Mouse (Mus musculus) embryonic facial prominence, embryonic 13.5 days (tissue): Measurements from ENCODE around the gene Mroh8. TPM values are rescaled to one million over a fixed set of nuclear protein-coding genes. Genes with fewer than 3 reads are reported as not detected.
A peak's percentile ranks its signal among the peaks of the same experiment; 100 is the strongest.

Experiments
- ATAC-seq: fragments of 200-750 bp; cut with Nextera tagmentation; 2 replicates; pipeline ENCODE4 v1.8.0; 2017; ENCODE audit warnings: low read depth; ENCODE audit not compliant: insufficient number of reproducible peaks, insufficient read depth, low FRiP score, low TSS enrichment
- H3K27ac ChIP-seq: fragments of 300-500 bp; sonication (generic); 2 replicates; pipeline ENCODE4 v1.5.1; 2015; ENCODE audit warnings: moderate library complexity, mild to moderate bottlenecking, inconsistent platforms
- H3K27me3 ChIP-seq: fragments of 300-500 bp; sonication (generic); 2 replicates; pipeline ENCODE4 v1.6.1; 2015; ENCODE audit warnings: mild to moderate bottlenecking, inconsistent platforms
- H3K36me3 ChIP-seq: fragments of 300-500 bp; sonication (generic); 2 replicates; pipeline ENCODE4 v1.6.1; 2015; ENCODE audit warnings: mild to moderate bottlenecking, inconsistent platforms
- H3K4me1 ChIP-seq: fragments of 300-500 bp; sonication (generic); 2 replicates; pipeline ENCODE4 v1.6.1; 2015; ENCODE audit warnings: inconsistent platforms
- H3K4me2 ChIP-seq: fragments of 300-500 bp; sonication (generic); 2 replicates; pipeline ENCODE4 v1.6.1; 2015; ENCODE audit warnings: moderate library complexity, mild to moderate bottlenecking, inconsistent platforms
- H3K4me3 ChIP-seq: fragments of 300-500 bp; sonication (generic); 2 replicates; pipeline ENCODE4 v1.5.1; 2015; ENCODE audit warnings: mild to moderate bottlenecking, inconsistent platforms
- H3K9ac ChIP-seq: fragments of 300-500 bp; sonication (generic); 2 replicates; pipeline ENCODE4 v1.6.1; 2015; ENCODE audit warnings: mild to moderate bottlenecking, inconsistent platforms
- H3K9me3 ChIP-seq: fragments of 300-500 bp; sonication (generic); 2 replicates; pipeline ENCODE4 v1.6.1; 2016; ENCODE audit warnings: inconsistent platforms
- WGBS: fragments of 180-500 bp; shearing (Covaris S2); methylation state at CpG from one replicate; pipeline ENCODE4 v1.1.7; 2015; ENCODE audit warnings: mixed read lengths; 5-methylcytosine and 5-hydroxymethylcytosine counted together
- polyA plus RNA-seq: library from polyadenylated mRNA; unstranded; fragments of >200 nt; fragmentation: Nextera tagmentation; extraction: Ambion mirVana; gene quantifications from 2 replicates; pipeline ENCODE4 v1.2.1, GENCODE M21; 2015

Gene Mroh8
- polyA plus RNA-seq, 1 experiment from 2014 or later, result 0.69 TPM

DNA sequence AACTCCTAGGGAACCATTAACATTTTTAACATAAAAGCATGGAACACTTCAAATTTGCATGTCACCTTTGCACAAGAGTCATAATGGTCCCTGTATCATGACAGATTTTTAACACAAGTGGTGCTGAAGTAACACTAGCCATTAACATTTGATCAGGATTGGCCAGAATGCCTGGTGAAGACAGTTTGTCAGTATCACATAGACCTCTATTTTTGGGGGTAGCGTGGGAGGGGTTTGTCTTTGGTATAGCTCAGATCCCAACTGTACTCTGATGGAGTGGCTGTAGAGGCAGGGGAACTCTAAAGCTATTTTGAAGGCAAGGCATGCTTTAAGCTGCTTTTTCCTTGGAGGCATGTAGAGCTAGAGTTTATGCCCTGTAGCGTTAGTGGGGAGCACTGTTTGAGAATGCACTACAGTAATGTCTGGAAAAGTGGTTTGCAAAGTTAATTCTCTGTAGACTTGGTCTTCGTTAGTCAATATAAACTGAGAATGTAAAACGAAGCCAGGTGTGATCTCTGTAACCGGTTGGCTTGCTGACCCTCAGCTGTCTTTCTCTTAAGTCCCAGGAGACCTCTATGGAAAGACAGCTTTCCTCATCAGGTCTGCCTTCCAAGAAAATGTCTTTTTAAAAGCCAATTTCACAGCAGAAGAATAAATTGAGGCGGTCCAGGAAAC lies 31.8 kb upstream of the Mroh8 start:
- Histone ChIP-seq H3K36me3 (peaks cover 91% of the 10 kb centered on the region), H3K4me2 (no peak overlapping the region), H3K27me3 (no peaks in the 10 kb centered on the region), H3K4me3 (no peak overlapping the region), H3K9me3 (no peaks in the 10 kb centered on the region), H3K27ac (no peak overlapping the region), H3K9ac (no peak overlapping the region), H3K4me1 (no peaks in the 10 kb centered on the region)
- ATAC-seq, result no peak
- 80% methylated on average over 6 of the region's 6 CpGs for WGBS

DNA sequence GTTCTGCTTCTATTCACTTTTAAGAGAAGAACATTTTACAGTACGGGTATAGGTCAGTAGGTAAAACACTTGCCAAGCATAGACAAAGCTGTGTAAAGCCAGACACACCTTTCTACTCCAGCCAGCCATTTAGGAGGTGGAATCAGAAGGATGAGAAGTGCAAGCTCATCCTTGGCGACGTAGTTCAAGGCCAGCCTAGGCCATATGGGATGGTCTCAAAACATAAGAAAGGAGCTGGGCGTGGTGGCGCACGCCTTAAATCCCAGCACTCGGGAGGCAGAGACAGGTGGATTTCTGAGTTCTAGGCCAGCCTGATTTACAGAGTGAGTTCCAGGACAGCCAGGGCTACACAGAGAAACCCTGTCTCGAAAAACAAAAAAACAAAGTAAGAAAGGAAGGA lies 30.3 kb upstream of the Mroh8 start:
- H3K4me1 ChIP-seq, result no peaks in the 10 kb centered on the region
- H3K4me2 ChIP-seq, result no peak overlapping the region
- H3K36me3 ChIP-seq, result peaks cover 83% of the 10 kb centered on the region
- H3K27me3 ChIP-seq, result no peaks in the 10 kb centered on the region
- no peak overlapping the region for H3K4me3 ChIP-seq
- H3K27ac ChIP-seq, result no peak overlapping the region
- WGBS, result 94% methylated on average over 8 of the region's 8 CpGs
- ATAC-seq, result no peak
- H3K9me3 ChIP-seq, result no peaks in the 10 kb centered on the region
- no peak overlapping the region for H3K9ac ChIP-seq

DNA sequence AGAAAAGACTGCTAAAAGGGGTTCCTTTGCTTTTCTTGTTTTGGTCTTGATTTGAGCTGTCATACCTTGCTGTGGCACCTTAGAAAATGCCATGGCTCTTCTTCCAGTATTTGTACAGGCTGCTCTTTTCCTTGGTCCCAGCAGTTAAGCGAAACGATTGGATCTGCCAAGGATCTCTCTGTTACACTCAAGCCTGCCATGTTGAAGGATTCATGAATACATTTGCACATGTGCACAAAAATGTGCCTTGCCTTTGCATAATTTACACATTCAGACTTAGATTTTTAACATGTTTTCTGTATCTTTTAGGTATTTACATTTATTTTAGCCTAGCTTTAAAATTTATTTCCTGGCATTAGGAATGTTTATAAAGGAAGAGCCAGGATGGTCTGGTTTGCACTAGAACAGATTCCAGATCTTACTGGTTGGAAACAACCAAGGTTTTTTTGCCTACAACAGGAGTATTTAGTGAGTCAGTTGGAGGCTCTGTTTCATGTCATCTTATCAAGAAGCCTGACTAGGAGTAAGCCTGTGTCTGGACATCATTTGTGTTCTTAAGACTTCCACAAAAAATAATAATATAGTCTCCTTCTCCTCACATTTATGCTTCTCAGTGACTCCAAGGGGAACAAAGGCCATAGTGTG lies 29.0 kb upstream of the Mroh8 start:
- WGBS, result 94% methylated on average over 2 of the region's 2 CpGs
- Histone ChIP-seq H3K27ac (no peak overlapping the region), H3K4me3 (no peak overlapping the region), H3K9ac (no peak overlapping the region), H3K4me1 (no peaks in the 10 kb centered on the region), H3K4me2 (no peak overlapping the region), H3K36me3 (peaks cover 83% of the 10 kb centered on the region), H3K9me3 (no peaks in the 10 kb centered on the region), H3K27me3 (no peaks in the 10 kb centered on the region)
- ATAC-seq, result no peak

DNA sequence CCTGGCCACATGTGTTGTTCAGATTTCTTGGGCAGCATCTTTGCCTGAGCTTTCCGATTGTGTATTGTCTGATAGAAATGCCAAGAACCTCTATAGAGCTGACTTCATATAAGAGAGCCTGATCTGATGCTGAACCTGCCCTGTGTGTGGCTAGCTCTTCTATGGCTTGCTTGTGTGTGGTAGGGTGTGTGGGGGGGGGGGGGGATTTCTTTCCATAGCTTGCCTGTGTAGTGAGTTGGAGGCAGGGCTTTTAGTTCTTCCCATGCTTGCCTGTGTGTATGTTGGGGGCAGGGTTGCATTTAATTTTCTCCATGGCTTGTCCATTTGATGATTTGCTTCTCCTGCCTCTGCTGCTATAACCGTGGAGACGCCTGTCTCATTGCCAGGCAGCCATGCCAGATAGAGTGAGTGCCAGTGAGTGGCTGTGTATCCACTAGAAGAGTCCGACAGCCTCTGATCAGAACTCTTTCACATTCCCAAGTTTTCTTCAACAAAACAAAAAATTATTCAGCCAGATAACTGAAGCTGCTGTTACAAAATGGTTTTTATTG lies 28.4 kb upstream of the Mroh8 start:
- ATAC-seq, result no peak
- H3K4me1 ChIP-seq, result no peaks in the 10 kb centered on the region
- WGBS, result 85% methylated on average over 4 of the region's 4 CpGs
- H3K4me2 ChIP-seq, result no peak overlapping the region
- H3K27me3 ChIP-seq, result no peaks in the 10 kb centered on the region
- H3K36me3 ChIP-seq, result peaks cover 83% of the 10 kb centered on the region
- no peaks in the 10 kb centered on the region for H3K9me3 ChIP-seq
- H3K27ac ChIP-seq, result no peak overlapping the region
- no peak overlapping the region for H3K9ac ChIP-seq
- no peak overlapping the region for H3K4me3 ChIP-seq

DNA sequence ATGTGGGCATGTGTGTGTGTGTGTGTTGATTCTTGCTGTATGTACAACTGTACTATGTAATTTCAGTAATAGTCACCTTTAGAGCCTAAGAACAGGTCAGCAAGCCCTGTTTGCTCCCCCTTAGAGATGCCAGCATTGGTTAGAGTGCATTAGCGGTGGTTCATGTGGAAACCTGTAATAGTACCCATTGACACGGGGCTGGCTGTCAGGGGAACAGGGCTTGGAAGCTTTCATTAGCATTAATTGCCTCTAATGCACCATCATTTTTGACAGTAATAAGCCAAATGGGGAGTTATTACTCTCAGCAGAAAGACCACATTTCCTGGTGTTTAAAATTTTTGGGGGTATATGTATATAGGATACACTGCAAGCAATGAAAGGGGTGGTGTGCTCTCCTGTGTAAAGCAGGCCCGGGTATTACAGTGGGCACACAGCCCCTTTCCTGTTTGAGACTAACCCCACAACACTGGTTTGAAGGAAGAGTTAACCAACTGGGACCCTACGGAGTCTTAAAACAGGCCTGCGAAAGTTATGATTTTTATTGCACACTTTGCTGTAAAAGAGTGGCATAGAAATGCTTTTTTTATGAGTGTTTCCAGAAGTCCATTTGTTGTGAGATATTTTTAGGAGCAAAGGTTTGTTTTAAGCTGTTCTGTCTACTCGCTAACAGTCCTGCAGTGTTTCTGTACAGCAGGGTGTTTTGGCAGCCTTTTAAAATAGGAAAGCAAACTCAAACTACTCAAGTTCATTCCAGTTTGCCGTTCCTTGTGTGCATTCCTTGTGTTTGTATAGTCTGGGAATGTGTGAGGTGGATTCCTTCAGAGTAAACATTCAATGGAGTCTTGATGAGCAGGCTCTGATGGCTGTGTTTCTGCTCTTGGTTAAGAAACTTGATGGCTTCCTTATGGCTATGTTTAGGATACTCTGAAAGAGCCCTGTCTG lies 27.0 kb upstream of the Mroh8 start:
- ATAC-seq, result no peak
- peaks cover 79% of the 10 kb centered on the region for H3K36me3 ChIP-seq
- WGBS, result 71% methylated on average over 7 of the region's 7 CpGs

DNA sequence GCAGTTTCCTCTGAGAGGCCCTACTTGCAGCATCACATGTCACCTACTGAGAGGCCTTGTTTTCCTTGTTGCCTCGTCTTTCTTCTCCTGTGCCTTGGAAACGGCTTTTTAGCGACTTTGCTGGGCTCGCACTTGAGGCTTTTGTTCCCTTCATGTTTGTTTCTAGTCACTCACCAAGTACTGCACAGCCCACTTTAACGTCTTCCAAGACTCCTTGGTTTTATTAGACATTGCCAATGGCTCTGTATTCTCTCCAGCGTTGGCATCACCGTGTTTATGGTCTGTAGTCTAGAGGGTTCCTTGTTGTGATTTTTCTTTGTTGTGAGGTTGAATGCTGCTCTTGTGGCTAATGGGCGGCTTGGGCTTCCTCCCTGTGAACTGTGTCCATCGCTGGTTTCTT lies 23.7 kb upstream of the Mroh8 start:
- 88% methylated on average over 9 of the region's 9 CpGs for WGBS
- no peak overlapping the region for H3K9ac ChIP-seq
- no peaks in the 10 kb centered on the region for H3K4me1 ChIP-seq
- no peak overlapping the region for H3K4me2 ChIP-seq
- no peaks in the 10 kb centered on the region for H3K9me3 ChIP-seq
- ATAC-seq, result no peak
- no peak overlapping the region for H3K27ac ChIP-seq
- H3K36me3 ChIP-seq, result peaks cover 78% of the 10 kb centered on the region
- no peak overlapping the region for H3K4me3 ChIP-seq
- H3K27me3 ChIP-seq, result no peaks in the 10 kb centered on the region

More for the DNA sequence above, 27.0 kb upstream of the Mroh8 start:
- Histone ChIP-seq H3K27ac (peak overlapping the region; percentile 57), H3K9me3 (no peaks in the 10 kb centered on the region), H3K4me3 (no peak overlapping the region), H3K9ac (no peak overlapping the region), H3K27me3 (no peaks in the 10 kb centered on the region), H3K4me2 (no peak overlapping the region), H3K4me1 (no peaks in the 10 kb centered on the region)

DNA sequence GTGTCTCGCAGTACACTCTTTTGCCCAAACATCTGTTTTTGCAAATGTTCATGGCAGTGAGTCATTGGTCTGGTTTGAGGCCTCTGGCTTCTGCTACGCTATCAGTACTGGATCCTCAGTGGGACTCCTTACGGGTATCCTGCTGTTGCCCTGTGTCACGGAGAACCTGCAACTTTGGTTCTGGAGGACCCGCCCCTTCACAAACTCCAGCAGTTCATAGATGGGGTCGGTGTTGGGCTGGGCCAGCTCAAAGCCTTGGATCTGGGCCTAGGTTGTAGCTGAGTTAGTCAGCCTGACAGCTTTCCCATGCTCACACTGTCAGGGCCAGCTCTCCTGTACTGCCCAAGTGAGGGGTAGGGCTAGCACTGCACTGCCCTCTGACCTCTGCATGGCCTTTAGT lies 20.7 kb upstream of the Mroh8 start:
- H3K27ac ChIP-seq, result no peak overlapping the region
- peaks cover 90% of the 10 kb centered on the region for H3K36me3 ChIP-seq

DNA sequence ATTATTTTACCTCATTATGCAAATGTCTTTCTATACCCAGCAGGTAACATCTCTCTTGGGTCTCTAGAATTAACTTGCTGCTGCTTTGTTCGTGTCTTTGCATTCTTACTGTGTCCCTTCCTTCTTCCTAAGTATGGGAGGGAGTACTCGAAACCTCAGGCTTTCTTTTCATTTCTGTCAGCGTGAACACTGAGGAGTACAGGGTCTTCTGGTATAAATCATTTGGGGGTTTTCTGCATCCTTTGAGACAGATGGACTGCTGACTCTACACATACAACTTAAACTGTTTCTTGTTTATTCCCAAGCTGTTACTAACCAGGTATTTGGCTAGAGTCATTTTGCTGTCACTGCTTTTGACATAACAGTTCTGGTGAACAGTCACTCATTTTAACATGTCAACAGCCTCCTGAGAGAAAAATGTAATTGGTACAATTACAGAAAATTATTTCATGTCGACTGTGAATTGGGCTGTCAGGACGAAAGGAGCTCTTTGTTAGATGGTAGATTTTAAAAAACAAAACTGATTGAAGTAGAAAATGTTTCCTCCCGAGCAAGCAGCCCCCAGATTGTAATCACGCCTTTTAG lies 16.8 kb upstream of the Mroh8 start:
- no peaks in the 10 kb centered on the region for H3K9me3 ChIP-seq
- WGBS, result 64% methylated on average over 7 of the region's 7 CpGs
- ATAC-seq, result no peak
- H3K36me3 ChIP-seq, result peaks cover 95% of the 10 kb centered on the region
- no peaks in the 10 kb centered on the region for H3K27me3 ChIP-seq
- H3K4me3 ChIP-seq, result no peak overlapping the region
- no peak overlapping the region for H3K27ac ChIP-seq
- H3K4me1 ChIP-seq, result no peaks in the 10 kb centered on the region
- H3K9ac ChIP-seq, result no peak overlapping the region
- no peak overlapping the region for H3K4me2 ChIP-seq

More for the DNA sequence above, 20.7 kb upstream of the Mroh8 start:
- 91% methylated on average over 6 of the region's 6 CpGs for WGBS
- no peak overlapping the region for H3K4me3 ChIP-seq
- no peak overlapping the region for H3K9ac ChIP-seq
- H3K4me2 ChIP-seq, result no peak overlapping the region
- no peak for ATAC-seq
- no peaks in the 10 kb centered on the region for H3K27me3 ChIP-seq
- H3K9me3 ChIP-seq, result no peaks in the 10 kb centered on the region
- no peaks in the 10 kb centered on the region for H3K4me1 ChIP-seq

DNA sequence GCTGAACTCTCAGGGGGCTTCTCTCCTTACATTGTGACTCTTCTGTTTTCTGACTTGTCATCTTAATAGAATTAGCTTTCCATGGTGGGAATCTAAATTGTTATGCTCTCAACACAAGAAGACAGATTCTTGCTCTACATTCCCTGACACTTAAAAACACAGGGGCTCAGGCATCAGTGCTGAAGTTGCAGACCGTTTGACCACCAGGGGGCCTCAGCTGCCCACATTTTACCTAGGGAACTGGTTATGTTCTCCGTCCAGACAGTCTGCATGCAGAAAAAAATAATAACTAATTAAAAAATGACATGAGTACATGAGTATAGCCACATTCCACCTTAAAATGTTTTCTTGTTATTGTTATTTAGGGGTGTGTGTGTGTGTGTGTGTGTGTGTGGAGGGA lies 12.7 kb upstream of the Mroh8 start:
- 20% methylated on average over 2 of the region's 2 CpGs for WGBS
- Histone ChIP-seq H3K4me2 (no peak overlapping the region), H3K36me3 (peaks cover 90% of the 10 kb centered on the region), H3K27ac (no peak overlapping the region), H3K9me3 (no peaks in the 10 kb centered on the region), H3K27me3 (no peaks in the 10 kb centered on the region), H3K9ac (no peak overlapping the region), H3K4me1 (no peaks in the 10 kb centered on the region), H3K4me3 (no peak overlapping the region)
- ATAC-seq, result no peak

DNA sequence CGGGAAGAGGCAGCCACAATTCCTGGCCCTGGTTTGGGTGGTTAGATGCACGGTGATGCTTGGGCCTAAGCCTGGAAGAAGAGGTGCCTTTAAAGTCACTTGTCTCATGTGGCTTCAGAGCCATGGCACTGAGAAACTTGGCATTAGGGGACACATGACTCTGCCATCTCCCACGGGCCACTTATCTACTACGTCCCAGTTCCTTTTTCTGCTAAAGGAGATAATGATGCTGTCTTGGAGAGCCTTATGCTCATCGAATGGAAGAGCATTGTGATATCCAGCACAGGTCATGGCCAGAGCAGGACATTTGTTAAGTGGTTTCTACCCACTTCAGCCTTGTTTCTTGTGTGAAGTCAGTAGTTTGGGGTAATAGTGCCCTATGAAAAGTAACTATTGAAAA lies 9.6 kb upstream of the Mroh8 start:
- WGBS, result 94% methylated on average over 5 of the region's 5 CpGs
- no peak overlapping the region for H3K4me2 ChIP-seq
- no peak for ATAC-seq
- H3K4me1 ChIP-seq, result no peaks in the 10 kb centered on the region
- no peak overlapping the region for H3K9ac ChIP-seq
- no peaks in the 10 kb centered on the region for H3K27me3 ChIP-seq
- H3K9me3 ChIP-seq, result no peaks in the 10 kb centered on the region
- peaks cover 87% of the 10 kb centered on the region for H3K36me3 ChIP-seq
- H3K27ac ChIP-seq, result no peak overlapping the region
- no peak overlapping the region for H3K4me3 ChIP-seq

DNA sequence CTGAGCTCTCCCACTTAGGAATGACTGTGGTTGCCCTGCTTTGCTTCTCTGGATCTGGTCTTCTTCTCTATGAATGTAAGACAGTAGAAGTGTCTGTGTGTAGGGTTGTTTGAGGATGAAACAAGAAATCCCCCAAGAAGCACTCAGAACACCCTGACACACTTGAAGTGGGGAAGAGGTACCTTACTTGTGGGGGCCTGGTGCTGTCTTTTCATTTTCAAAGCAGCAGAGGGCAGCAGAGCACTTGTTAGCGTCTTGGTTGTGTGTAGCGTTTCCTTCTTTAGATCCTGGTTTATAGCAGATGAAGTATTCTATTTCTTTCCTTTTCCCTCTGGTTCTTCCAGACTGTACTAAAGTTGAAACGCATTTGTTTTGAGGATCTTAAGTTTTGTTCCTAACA lies 8.2 kb upstream of the Mroh8 start:
- 23% methylated on average over 3 of the region's 3 CpGs for WGBS
- ATAC-seq, result no peak
- Histone ChIP-seq H3K36me3 (peaks cover 85% of the 10 kb centered on the region), H3K4me2 (no peak overlapping the region), H3K27ac (0 out of 2 replicates have a peak overlapping the region, but pooled peaks have one; percentile 0), H3K4me3 (no peak overlapping the region), H3K9ac (no peak overlapping the region), H3K4me1 (no peaks in the 10 kb centered on the region), H3K27me3 (no peaks in the 10 kb centered on the region), H3K9me3 (no peaks in the 10 kb centered on the region)
